Mouse (Mus musculus) mammary gland, adult 2 months (tissue): Measurements from ENCODE around the gene Scd4. TPM values are rescaled to one million over a fixed set of nuclear protein-coding genes. Genes with fewer than 3 reads are reported as not detected.

ENCODE experiments used
- polyA plus RNA-seq: library from polyadenylated mRNA; depleted of rRNA; stranded (reverse); fragments of >200 nt; gene quantifications from 2 replicates; pipeline ENCODE4 v1.2.3, GENCODE M21; 2012; ENCODE audit warnings: low replicate concordance; rRNA removed

Gene Scd4
- polyA plus RNA-seq, result 0.13 and 0.39 TPM in 2 replicates

DNA sequence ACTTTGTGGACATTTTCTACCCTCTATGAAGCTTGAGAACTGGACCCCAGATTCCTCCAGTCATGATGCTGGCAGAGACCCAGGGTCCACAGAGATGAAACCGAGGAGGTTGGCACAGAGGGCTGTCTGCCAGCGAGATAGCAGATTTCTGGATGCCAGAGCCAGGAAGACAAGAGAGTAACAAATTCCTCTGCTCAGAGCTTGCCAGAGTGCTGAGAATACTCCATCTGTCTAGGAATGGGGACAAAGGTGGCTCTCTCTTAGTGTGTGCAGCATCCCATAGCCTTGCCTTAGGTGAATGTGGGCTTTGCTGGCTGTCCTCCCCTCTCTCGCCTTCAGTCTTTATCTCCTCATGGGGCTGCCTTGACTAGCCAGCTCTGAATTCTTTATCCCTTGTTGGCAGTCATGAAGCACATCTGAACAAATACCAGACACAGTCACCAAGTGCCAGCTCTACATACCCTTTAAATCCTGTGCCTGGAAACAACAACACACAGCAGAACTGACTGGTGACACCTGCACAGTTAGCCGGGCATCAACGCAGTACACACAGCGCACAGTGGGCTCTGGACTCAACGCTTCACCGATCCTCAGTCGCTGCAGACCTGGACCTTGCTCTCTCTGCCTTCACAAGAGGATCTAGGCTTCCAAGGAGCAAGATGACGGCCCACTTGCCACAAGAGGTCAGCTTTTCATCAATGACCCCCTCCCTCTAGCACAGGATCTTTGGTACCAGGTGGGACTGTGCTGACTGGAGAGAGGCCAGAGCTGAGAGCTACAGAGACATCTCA lies at the start of gene Scd4:
Gene Scd4 (plus strand): TSS at position 260 of the 791 bp plus-strand sequence.

DNA sequence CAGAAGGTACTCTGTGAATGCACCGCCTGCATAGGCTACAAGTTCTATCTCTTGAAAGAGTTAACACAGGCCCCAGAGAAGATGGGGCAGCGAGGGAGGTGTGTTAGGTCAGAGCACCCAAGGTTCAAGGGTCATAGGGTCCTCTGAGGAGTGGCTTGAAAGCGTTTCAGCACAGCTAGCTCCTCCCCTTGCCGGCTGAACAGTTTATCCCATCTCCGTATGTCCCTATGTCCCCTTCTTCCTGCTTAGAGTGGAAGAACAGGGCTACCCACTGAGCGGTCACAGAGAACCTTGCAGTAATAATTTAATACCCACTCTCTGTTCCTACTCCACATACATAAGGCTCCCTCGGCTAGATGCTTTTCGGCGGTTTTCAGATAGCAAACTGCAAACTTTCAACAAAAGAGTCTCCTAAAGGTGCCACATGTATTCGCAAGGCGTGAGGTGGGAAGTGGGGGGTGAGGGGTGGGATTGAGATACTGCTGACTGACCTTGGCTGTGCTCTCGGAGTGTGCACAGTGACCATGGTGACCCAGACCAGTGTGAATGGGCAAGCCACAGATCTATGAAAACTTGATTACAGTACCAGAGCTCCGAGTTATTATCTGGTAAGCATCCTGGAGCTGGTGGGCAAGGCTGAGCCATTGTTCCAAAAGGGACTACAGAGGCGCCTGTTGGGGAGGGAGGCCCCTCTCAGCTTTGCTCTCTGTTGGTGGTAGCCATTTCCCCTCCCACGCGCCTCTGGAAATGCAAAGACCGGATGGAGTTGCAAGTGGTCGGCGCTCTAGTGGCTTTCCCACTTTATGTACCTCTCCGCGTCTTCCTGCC lies 39.7 kb upstream of the Scd4 start, which contains the start of gene Scd2:
Gene Scd2 (plus strand): TSS at position 734 of the 828 bp plus-strand sequence.

Other genes with a start within 250 kb of the Scd4 start
- 9.1 and 18.9 TPM in 2 replicates for gene Chuk, start 225.6 kb upstream of the Scd4 start, polyA plus RNA-seq
- 6.2 and 10.8 TPM in 2 replicates for gene Cwf19l1, start 197.2 kb upstream of the Scd4 start, polyA plus RNA-seq
- gene Bloc1s2, start 186.6 kb upstream of the Scd4 start, polyA plus RNA-seq, result 14.8 and 22.5 TPM in 2 replicates
- gene Pkd2l1, start 140.7 kb upstream of the Scd4 start, polyA plus RNA-seq, result 0.04 TPM in 1 of 2 replicates, not detected in the other
- 0.27 and 2.7 TPM in 2 replicates for gene Scd3, start 129.8 kb upstream of the Scd4 start, polyA plus RNA-seq
- gene Scd2, start 39.4 kb upstream of the Scd4 start, polyA plus RNA-seq, result 145 and 155 TPM in 2 replicates
- gene Scd1, start 74.8 kb downstream of the Scd4 start, polyA plus RNA-seq, result 23,170 and 24,642 TPM in 2 replicates
- 0.04 and 0.10 TPM in 2 replicates for gene Wnt8b, start 160.4 kb downstream of the Scd4 start, polyA plus RNA-seq
- gene Sec31b, start 212.8 kb downstream of the Scd4 start, polyA plus RNA-seq, result 12.7 and 16.0 TPM in 2 replicates
- not detected in 2 replicates for gene Gm20538, start 219.7 kb downstream of the Scd4 start, polyA plus RNA-seq
- gene Ndufb8, start 222.3 kb downstream of the Scd4 start, polyA plus RNA-seq, result 615 and 1,324 TPM in 2 replicates
- gene Hif1an, start 229.8 kb downstream of the Scd4 start, polyA plus RNA-seq, result 13.1 and 36.2 TPM in 2 replicates